Mouse (Mus musculus): Measurements from ENCODE around the gene Ccdc187. TPM values are rescaled to one million over a fixed set of nuclear protein-coding genes. Genes with fewer than 3 reads are reported as not detected.
A peak's percentile ranks its signal among the peaks of the same experiment; 100 is the strongest.

Gene Ccdc187
- total RNA-seq, 2 experiments from 2014 or later: 0.59 to 0.76 TPM

DNA sequence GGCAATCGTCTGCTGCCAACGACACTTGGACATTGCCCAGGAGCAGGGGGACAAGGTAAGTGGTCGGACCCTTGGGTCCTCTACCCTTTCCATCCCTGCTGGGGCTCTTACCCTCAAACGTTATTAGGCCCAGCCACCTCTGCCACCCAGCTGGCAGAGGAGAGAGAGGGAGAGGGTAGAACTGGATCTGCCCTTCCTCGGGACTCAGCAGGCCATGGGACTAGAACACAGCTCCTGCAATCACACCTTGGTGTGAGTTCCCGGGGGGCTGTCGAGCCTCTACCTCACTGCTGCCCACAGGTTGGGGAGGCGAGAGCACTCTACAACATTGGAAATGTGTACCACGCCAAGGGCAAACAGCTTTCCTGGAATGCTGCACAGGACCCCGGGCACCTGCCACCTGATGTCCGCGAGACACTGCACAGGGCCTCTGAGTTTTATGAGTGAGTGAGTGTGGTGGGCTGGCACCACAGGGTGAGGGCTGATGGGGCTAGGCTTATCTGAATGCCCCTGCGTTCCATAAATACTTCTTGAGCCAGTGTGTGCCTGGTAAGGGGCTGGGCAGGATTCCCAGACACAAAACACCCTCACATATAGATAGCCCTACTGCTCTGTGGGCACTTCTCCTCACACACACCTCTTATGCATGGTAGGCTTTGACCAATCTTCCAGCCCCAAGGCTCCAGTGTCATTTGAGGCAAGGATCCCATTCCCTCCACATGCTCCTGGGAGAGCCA, 29.4 kb upstream of the Ccdc187 start:
- Histone ChIP-seq H3K27ac (no peak overlapping the region), H3K4me3 (no peak overlapping the region)
- DNase-seq (ENCODE audit: low spot score in 2 of 2): no peak
- TF ChIP-seq CTCF (conservative IDR thresholded peaks at IDR 0.05): no peak

DNA sequence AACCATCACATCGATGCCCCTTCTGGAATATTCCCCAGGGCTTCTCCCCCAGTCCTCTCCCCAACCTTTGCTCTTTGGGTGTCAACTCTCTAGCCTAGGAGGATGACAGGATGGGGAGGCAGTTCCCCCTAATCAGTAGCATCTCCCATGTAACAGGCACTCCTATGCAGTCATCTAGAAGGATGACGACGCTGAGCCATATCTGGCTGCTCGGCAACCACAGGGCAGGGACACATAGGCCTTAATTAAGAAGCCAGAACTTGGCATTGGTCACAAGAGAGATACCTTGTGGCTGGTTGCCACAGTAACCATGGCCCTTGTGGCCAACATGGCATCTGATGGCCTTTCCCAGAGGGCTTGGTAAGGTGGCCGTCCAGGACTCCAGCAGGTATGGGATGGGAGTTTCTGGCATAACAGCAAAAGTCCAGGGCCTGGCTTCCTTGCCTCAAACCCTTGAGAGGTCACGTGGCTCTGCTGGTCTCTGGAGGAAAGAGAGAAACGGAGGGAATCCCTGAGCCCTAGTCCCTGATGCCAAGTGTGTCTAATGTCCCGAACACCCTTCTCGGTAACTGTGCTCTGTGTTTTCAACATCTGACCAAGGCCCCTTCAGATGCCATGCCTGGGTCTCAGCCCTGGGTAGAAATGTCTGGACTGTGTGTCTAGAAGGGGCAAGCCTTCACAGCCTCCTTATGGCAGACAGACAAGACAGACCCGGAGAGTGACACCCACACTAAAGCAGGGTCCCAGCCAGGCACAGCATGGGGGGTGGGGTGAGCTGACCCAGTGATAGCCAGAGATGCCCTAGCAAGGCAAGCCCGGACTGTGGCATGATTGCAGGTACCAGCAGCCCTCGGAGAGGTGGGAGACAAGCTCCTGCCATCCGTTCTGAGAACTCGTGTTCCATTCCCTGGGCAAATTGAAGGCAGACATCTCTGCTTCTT, 26.2 kb upstream of the Ccdc187 start:
- no peak overlapping the region for H3K27ac ChIP-seq
- no peak overlapping the region for H3K4me3 ChIP-seq
- no peak for DNase-seq (ENCODE audit: low spot score in 2 of 2)

DNA sequence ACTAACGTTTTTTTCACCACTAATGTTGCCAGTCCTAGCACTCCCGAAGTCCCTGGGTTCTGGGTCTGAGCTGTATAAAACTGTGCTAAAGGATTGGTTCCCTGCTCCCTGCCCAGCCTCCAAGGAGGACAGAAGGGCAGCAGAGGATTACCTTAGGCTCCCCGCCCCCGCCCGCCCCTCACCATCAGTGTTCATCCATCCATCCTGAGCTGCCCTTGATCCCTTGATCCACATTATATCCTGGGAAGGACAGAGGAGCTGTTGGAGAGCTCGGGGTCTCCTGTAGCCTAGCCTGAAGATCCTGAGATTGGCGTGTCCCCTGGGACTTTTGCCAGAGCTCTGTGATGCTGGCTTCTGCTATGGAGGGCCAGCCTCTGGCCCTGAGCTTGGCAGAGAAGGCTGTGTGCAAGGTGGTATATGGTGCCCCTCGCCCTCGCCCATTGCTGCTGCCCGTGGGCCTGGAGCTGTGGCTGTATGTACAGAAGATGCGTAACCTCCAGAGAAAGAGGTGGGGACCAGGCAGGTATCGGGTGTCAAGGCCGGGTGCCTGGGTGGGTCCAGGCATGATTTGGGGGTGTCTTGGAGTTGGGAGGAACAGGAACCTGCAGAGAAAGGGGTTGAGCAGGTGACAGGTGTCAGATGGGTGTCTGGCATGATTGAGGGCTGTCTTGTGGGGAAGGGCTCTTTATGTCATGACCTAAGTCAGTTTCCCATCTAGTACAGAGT, 25.3 kb upstream of the Ccdc187 start:
- no peak for TF ChIP-seq CTCF (conservative IDR thresholded peaks at IDR 0.05)
- Histone ChIP-seq H3K4me3 (no peak overlapping the region), H3K27ac (peak overlapping the region; percentile 48; the same call in 1 of the 2 replicates)
- no peak for DNase-seq (ENCODE audit: low spot score in 2 of 2)

More for the DNA sequence above, 26.2 kb upstream of the Ccdc187 start:
- TF ChIP-seq CTCF (conservative IDR thresholded peaks at IDR 0.05): no peak

DNA sequence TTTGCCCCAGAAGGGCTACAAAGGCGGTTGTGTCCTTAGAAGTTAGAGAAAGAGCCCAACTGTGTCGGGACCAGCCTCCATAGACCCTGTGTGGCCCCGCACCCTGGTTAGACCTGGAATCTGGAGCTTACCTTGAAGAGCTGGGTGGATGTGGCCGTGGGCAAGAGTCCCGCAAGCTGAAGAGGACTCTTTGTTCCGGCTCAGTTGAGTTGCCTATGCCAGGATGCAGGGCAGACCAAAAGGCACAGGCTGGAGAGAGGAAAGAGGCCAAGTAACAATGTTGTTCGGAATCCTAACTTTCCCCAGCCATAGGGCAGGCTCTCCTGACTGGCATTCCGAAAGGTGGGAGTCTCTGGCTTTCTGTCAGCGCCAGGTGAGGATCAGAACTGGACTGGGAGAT, 24.8 kb upstream of the Ccdc187 start:
- Histone ChIP-seq H3K4me3 (no peak overlapping the region), H3K27ac (peak overlapping the region; percentile 48; the same call in 1 of the 2 replicates)
- TF ChIP-seq CTCF (conservative IDR thresholded peaks at IDR 0.05): no peak
- DNase-seq (ENCODE audit: low spot score in 2 of 2): no peak

DNA sequence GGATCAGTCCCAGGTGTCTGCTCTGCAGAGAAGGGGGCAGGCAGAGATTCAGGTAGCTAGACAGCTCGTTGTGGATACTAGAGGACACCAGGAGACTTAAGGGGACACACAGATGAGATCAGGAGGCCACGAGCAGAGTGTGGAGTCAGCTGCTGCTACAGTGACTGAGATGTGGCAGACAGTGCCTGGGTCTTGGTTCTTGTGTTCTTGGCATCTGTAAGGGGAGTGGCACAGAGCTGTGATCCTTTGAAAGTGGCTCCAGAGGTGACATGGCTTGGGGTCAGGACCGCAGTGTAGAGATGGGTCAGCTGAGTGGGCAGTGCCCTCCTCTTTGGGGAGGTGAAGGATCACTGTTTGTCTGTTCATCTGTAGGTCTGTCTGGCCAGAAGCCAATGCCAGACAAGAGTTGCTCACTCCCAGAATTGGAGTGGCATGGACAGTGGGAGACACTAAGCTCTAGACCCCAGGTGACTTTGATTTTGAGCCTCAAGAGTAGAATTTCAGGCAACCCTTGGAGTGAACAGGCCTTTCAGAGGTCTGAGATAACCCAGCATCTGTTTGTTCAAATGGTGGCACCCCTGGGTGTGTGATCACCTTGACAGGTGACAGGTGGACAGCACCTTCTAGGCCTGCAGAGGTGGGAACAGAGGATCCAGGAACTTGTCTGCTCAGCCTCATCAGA, 23.8 kb upstream of the Ccdc187 start:
- no peak for TF ChIP-seq CTCF (conservative IDR thresholded peaks at IDR 0.05)
- DNase-seq (ENCODE audit: low spot score in 2 of 2): no peak
- no peak overlapping the region for H3K4me3 ChIP-seq
- H3K27ac ChIP-seq: no peak overlapping the region

DNA sequence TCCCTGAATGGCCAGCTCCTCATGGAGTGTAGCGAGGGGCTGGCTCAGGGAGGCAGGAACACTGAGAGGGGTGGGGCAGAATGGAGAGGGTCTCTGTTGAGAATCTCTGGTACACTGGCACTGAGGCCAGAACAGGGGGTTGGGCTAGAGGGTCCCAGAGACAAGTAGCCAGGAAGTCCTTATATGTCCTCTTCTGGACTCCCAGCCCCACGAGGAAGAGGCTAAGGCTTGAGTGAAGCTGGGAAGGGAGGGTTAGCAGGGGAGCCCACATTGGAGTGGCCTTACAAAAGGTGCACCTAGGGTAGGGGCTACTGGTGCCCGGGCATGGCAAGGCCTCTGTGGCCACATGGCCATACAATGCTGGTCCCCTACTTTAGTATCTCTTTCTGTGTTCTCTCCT, 23.0 kb upstream of the Ccdc187 start:
- Histone ChIP-seq H3K27ac (peak overlapping the region; percentile 94), H3K4me3 (no peak overlapping the region; the same call in 1 of the 2 replicates)
- DNase-seq (ENCODE audit: low spot score in 2 of 2): no peak
- no peak for TF ChIP-seq CTCF (conservative IDR thresholded peaks at IDR 0.05)

DNA sequence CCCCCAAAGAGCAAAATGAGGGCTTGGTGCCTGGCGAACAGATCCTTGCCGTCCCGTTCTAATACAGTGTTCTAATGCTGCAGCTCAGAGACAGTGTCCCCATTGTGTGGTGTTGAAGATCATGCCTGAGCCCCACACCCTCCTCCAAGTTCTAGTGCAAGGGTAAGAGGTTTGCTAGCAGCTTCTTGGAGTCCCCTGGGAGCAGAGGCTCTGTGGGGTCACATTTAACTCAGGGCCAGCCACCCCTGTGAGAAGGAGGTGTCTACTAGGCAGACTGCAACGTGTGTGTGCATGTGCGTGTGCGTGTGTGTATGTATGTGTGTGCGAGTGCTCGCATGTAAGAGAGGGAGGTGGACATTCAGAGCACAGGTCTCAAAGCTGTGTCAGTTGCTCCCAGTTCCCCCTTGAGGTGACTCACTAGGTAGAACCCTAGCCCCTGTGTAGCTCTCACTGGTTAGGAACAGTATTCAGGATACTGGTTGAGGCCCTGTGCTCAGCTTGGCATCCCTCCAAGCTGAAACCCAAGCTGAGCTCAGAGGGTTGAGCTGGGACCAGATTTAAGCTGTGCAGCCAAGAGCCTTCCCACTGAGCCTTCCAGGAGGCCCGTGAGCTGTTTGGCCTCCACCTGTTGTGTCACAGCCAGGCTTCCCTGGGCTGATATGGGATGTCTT, 22.4 kb upstream of the Ccdc187 start:
- no peak for TF ChIP-seq CTCF (conservative IDR thresholded peaks at IDR 0.05)
- peak overlapping the region; percentile 96 for H3K4me3 ChIP-seq
- DNase-seq (ENCODE audit: low spot score in 2 of 2): no peak
- H3K27ac ChIP-seq: peak overlapping the region; percentile 94

DNA sequence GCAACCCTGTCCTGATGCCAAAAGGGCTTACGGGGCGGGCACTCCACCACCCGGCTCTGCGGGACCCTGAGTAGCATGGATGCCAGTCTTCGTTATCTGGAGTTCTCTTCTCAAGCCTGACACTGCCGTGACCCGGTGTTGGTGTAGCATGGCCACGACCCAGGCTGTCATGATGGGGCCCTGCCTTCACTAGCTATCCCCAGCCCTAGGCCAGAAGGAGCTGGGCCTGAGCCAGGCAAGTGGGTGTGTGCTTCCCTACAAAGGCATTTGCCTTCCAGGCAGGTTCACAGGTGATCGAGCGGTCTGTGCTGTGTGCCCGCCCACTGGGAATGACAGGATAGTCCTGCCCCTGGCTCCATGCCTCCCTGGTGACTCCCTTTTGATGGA, 21.6 kb upstream of the Ccdc187 start:
- H3K27ac ChIP-seq: peak overlapping the region; percentile 94
- peak overlapping the region; percentile 96 for H3K4me3 ChIP-seq
- DNase-seq (ENCODE audit: low spot score in 2 of 2): no peak
- TF ChIP-seq CTCF (conservative IDR thresholded peaks at IDR 0.05): no peak

DNA sequence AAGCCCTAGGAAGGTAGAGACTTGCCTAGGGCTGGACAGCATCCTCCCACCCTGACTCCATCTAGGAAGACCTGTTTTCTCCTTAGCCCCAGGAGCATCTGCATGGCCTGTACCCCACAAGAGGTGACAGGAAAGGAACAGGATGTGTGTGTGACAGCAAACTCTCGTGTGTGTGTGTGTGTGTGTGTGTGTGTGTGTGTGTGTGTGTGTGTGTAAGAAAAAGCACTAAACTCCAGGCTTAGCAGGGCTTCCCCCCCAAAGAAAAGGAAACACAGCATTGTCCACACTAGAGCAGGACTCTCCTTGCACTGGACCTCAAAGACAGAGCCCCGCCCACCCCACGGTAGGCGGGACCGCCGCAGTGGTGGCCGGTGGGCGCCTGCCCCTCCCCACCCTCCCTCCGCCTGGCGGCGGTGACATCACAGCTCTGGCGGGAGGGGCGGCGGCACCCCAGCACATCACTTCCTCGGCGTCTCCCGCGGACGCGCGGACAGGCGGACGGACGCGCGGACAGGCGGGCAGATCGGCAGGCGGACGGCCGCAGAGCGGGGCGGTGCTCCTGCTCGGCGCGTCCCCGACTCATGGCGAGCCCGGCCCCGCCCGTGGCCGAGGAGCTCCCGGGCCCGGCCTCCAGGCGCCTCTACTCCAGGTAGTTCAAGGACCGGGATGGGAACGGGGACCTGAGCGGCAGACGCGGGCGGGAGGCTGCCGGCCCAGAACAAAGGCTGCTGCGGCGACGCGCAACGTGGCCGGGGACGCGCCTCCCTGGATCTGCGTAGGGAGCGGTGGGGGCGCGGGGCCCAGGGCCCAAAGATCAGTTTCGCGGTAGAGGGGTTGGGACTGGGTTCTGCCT, 20.9 kb upstream of the Ccdc187 start, which contains the start of gene Gpsm1:
Gene Gpsm1 (plus strand): TSS at position 444 of the 853 bp plus-strand sequence.
- peak within 1 kb of the TSS; percentile 94 for H3K27ac ChIP-seq
- TF ChIP-seq CTCF (conservative IDR thresholded peaks at IDR 0.05): no peak
- DNase-seq (ENCODE audit: low spot score in 2 of 2): peak; percentile 65 to 66
- H3K4me3 ChIP-seq: peak within 1 kb of the TSS; percentile 96

DNA sequence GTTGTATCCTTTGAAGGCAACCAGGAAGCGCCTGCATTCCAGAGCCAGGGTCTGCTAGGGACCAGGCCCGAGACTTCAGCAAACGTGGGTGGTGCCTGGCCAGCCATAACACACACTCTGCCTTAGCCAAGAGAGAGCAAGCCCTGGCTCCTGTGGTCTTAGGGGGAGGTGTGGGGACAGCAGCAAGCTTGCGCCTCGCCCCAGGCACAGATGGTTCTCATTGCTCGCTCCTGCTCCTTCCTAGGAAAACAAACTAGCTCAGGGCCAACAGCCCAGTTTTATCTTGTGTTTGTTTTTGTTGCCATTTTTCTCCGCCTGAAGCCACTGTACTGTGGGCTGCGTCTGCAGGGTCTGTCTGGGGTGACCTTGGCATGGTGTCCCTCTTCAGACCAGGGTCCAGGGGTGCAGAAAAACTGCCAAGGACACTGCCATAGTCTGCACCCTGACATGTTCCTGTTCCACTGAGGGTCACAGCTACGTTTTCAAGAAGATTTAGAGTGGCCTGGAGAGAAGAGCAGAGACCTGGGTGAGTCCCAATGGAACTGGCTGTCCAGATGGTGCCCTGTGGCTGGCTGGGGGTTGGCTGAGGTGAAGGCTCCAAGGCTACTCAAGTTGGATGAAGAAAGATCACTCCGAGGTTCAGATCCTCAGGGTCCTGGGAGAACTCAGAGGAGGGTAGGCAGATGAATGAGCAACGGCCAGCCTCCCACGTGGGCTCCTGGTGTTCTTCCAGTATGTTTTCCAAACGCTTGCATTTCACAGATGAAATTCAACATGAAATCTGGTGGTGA, 20.1 kb upstream of the Ccdc187 start:
- DNase-seq (ENCODE audit: low spot score in 2 of 2): no peak
- no peak for TF ChIP-seq CTCF (conservative IDR thresholded peaks at IDR 0.05)
- peak overlapping the region; percentile 15; the same call in 1 of the 2 replicates for H3K4me3 ChIP-seq
- H3K27ac ChIP-seq: peak overlapping the region; percentile 69
